Mouse (Mus musculus) lung, postnatal 10 days (tissue): ENCODE measurements around the gene Rad21l.
A peak's percentile ranks its signal among the peaks of the same experiment; 100 is the strongest.

Experiments used
- DNase-seq: peaks from one replicate; pipeline ENCODE4 v3.0.0; 2021

Rad21l gene

GRCm38 (mm10) chr2:151668433-151668832, at the start of gene Rad21l:
Gene Rad21l, minus strand, starts transcription at chr2:151668533.
- DNase-seq, result no peak

GRCm38 (mm10) chr2:151716318-151717055, 48.2 kb upstream of the Rad21l start:
- peak; percentile 8 for DNase-seq

DNA sequence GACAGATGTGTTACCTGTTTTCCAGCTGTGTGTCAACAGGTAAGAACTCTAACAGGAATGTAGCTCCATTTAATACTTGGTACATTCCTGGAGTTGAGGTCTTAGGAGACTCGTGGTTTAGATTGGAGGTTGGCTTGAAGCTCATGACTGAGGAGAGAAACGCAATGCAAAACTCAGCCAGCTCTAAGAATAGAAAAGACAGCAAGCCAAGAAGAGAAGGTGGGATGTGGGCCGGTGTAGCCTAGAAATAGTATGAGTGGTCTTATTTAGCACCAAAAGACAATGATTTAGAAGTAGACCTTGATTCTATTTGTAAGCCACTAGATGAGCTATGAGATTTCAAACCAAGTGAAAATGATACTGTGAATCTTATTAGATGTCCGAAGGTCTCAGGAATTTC, 47.2 kb upstream of the Rad21l start:
- no peak for DNase-seq

DNA sequence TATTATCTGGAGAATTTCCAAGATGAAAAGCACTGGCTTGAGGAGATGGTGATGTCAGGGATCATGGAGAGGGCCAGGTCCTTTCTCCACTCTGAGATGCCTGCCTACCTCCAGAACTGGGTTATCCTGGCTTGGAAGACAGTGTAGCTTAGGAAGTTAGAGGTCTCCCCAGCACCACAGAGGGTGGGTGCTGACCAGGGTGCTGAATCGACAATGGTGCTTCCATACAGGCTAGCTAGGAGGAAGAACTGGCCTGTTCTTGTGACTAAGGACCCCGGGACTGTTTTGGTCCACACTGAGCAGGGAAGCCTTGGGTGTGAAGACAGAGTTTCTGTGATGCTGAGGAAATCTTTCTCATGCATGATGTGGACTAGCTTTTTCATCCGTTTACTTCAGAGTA, 44.3 kb upstream of the Rad21l start:
- DNase-seq, result peak; percentile 6

- no peak for DNase-seq
Observed at GRCm38 (mm10) chr2:151702851-151703190, 34.5 kb upstream of the Rad21l start.

DNA sequence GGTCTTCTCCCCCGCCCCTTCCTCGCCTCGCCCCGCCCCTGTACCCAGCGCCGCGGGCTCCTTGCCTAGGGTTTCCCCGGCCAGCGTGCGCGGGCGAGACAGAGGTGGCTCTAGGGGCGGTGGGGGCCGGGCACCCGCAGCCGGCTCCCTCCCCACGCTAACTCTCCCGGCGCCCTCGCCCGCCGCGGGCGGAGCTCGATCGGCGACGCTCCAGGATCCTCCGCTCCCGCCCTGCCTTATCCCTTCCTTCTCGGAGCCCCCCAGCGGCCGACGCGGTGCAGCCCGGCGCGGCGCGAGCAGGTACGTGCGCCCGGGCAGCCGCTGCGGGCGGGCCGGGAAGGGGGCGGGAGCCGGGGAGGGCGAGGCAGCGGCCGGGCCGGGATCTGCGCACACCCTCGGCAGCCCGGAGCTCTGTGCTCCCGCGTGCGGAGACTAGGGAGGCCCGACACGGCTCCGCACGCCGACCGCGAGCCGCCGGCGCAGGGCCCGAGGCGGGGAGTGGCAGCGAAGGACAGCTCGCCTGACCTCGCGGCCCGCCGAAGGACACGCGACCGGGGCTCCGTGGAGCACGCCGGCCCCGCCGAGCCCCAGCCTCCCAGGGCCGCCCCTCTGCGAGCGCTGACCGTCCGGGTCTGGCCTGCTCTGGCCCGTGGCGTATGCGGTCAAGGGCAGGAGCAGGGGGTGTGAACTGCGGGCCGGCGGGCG, 34.0 kb upstream of the Rad21l start:
- DNase-seq, result peak; percentile 47

GRCm38 (mm10) chr2:151701231-151702145, 33.2 kb upstream of the Rad21l start, which contains the start of gene Tmem74b:
Gene Tmem74b, plus strand, starts transcription at chr2:151702008.
- DNase-seq, result no peak

- no peak for DNase-seq
Observed at GRCm38 (mm10) chr2:151682976-151683375, 14.6 kb upstream of the Rad21l start.

DNA sequence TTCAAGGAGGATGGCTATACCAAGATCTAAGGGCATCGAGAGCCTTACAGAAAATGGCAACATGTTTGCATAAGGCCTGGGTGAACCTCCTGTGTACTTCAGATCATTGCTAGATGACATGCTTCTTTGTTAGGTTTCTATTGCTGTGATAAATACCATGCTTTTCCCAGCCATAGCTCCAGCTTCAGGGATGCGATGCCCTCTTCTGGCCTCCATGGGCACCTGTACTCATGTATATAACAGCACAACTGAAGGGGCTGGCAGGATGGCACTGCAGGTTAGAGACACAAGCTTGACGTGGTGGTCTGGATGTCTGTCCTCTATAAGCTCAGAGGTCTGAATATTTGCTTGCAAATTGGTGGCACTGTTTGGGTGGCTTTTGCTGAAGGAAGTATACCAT, 14.0 kb upstream of the Rad21l start:
- peak; percentile 28 for DNase-seq

DNA sequence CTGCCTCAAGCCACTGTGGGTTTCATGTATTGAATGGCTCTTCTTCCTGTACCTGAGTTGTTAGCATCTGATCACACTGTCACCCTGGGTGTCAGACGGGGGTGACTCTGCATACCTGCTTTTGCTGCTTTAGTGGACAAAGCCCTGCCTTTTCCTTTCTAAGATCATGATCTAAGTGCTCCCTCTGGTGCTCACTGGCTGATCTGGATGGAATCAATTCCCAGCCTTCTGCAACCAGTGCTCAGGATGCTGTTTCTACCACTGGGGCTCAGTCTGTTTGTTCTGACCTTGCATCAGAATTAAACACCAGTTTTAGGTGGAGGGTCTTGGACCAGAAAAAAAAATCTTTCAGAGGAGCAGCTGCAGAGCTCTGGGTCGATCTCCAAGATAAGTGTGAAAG, 7.9 kb upstream of the Rad21l start:
- DNase-seq, result peak; percentile 11

DNA sequence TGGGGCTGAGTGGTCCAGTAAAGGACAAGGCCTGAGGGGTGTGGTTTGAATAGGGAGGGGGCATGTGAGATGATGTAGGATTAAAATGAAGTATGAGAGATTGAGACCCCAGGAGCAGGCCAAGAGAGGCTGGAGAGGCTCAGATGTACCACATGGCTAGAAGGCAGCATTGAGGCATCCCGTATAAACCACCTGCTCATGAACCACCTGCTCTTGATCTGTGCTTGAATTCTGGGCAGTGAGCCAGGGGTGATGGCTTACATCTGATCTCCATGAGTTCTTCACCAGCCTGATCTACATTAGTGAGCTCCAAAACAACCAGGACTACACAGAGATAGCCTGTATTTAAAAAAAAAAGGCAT, 2.6 kb upstream of the Rad21l start:
- no peak for DNase-seq

DNA sequence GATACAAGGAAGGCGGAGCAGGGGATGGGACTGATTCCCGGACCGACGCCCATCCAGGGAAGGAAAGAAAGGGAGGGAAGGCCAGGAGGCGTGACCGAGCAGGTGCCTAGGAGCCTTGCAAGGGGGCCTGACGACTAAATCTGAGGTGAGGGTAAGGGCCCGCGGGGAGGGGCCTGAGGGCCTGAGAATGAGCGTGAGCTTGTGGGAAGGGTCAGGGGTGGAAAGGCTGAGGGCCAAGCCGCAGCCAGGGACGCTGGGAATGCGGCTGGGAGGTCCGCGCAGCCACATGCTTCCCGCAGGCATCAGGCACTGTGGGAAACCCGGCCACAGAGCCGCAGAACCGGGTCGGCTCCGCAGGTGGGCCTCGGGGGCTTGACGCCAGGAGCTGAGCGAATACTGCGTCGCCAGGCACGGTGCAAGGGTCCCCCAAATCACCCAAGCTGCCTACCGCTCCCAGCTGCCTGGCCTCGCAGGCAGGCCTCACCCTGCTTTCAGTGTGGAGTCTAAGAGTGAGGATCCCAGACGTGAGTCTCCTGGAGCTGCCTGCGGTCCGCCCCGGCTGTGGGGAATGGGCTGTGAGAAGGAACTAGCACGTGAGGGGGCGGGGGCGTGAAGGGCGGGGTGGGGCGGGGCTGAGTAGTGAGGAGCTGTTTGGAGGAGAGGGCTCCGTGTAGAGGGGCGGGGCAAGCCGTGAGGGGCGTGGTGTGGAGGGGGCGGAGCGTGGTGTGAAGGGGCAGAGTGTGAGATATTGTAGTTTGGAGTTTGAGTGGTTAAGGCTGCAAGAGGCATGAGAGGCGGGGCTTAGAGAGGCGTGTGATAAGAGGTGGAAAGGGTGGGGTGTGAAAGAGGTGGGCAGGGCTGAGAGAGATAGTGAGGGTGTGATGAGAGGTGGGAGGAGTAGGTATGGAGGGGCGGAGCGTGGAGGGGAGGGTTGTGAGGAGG, 2.0 kb upstream of the Rad21l start:
- peak; percentile 22 for DNase-seq

DNA sequence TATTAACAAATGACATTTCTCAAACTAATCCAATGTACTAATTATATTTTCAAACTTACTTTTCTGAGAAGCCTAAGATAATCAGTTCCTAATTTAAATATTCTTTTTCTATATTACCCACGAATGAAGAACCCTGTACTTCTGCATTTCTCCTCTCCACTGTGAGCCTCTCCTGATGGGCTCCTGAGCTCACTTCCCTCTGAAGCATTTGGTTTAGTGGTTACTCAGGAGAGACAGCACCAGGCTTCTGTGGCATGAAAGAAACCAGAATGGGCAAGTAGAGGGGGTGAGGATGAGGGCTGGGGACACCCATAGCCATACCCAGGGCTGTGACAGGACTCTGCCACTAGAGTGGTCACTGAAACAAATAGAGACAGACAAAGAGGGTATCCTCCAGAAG, 16.3 kb downstream of the Rad21l start:
- DNase-seq, result no peak

DNA sequence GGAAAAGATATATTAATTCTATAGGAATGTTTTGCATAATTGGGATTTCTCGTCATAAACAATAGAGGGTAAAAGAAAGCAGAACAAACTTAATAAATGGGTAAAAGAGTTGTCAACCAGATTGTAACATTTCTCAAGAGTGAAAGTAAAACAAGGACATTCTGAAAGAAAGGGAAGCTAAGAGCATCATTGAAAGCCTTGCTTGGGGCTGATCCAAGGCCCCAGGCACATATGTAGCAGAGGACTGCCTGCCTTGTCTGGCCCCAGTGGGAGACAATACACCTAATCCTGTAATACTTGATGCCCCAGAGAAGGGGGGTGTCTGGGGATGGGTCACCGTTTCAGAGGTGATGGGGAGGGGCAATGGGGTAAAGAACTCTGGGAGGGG, 32.3 kb downstream of the Rad21l start:
- no peak for DNase-seq

- peak; percentile 37 for DNase-seq
Observed at GRCm38 (mm10) chr2:151635362-151636014, 32.8 kb downstream of the Rad21l start.

- no peak for DNase-seq
Observed at GRCm38 (mm10) chr2:151634903-151635302, 33.4 kb downstream of the Rad21l start.

- DNase-seq, result no peak
Observed at GRCm38 (mm10) chr2:151632982-151633381, 35.4 kb downstream of the Rad21l start.

- peak; percentile 62 for DNase-seq
Observed at GRCm38 (mm10) chr2:151632159-151632814, 36.0 kb downstream of the Rad21l start, which contains the start of gene Snph. Gene Snph, minus strand, starts transcription at chr2:151632593.

GRCm38 (mm10) chr2:151631406-151632158, 36.8 kb downstream of the Rad21l start:
- no peak for DNase-seq

DNA sequence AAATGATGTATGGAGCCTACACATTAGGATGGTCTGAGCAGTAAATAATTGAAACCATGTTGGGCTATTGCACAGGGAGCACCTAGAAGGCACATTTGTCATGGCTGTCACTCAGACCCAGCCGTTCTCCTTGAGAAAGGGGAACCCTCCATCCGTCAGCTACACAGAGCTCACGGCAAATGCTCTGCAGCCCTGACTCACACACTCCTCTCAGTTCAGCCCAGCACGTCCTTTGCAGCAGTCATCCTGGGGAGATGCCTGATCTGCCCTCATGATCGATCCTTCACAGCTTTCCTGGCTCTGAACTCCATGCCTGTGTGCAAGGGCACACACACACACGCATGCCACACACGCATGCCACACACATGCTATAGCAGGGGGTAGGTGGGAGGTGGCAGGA, 39.0 kb downstream of the Rad21l start:
- DNase-seq, result no peak
